Mouse (Mus musculus) cortical plate, adult 2 months (tissue): ENCODE results near the gene Sstr1. TPM values are rescaled to one million over a fixed set of nuclear protein-coding genes. Genes with fewer than 3 reads are reported as not detected.

ENCODE experiments used
- H3K27ac ChIP-seq: fragments of 200-500 bp; 2 replicates; pipeline ENCODE4 v1.5.1; 2012; ENCODE audit warnings: low read length, control low read depth, inconsistent platforms; ENCODE audit not compliant: insufficient read depth
- H3K4me1 ChIP-seq: fragments of 200-500 bp; 2 replicates; pipeline ENCODE4 v1.6.1; 2011; ENCODE audit warnings: low read length; ENCODE audit not compliant: control insufficient read depth, insufficient read depth
- H3K4me3 ChIP-seq: fragments of 200-500 bp; 2 replicates; pipeline ENCODE4 v1.5.1; 2011; ENCODE audit warnings: mild to moderate bottlenecking, low read length, control low read depth; ENCODE audit not compliant: insufficient read depth
- CTCF ChIP-seq: fragments of 200-500 bp; IDR thresholded peaks from 2 replicates; pipeline ENCODE4 v1.5.1; 2011; ENCODE audit warnings: mild to moderate bottlenecking, control low read depth, low read length; ENCODE audit not compliant: insufficient read depth; ENCODE audit errors: extremely low read depth
- POLR2A ChIP-seq: fragments of 200-500 bp; IDR thresholded peaks from 2 replicates; pipeline ENCODE4 v1.6.1; 2011; ENCODE audit warnings: mild to moderate bottlenecking, low read length, control low read depth; ENCODE audit not compliant: insufficient read depth; ENCODE audit errors: extremely low read depth
- polyA plus RNA-seq: library from polyadenylated mRNA; depleted of rRNA; stranded (reverse); fragments of >200 nt; gene quantifications from 2 replicates; pipeline ENCODE4 v1.2.3, GENCODE M21; 2012; rRNA removed

Sstr1 gene
- polyA plus RNA-seq, 1 experiment: 18.0 TPM

DNA sequence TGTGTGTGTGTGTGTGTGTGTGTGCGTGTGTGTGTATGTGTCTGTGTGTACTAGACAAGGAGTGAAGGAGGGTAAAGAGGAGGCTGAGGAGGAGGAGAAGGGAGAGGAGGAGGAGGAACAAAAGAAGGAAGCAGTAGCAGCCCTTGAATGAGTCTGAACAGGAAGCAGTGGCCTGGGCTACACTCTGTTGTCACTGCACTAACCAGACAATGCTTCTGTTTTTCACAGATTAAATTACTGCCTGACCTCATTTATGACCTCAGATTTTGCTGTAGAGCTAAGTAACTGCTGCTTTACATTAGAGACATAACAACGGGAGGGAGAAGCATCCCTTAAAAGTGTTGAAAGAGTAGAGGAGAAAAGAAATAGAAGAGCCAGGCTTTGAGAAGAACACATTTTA lies 4.6 kb downstream of the Sstr1 start:
- TF ChIP-seq POLR2A (no peak), CTCF (no peak)
- H3K27ac ChIP-seq: no peak overlapping the region
- H3K4me1 ChIP-seq: no peaks in the 10 kb centered on the region
- H3K4me3 ChIP-seq: no peak overlapping the region

DNA sequence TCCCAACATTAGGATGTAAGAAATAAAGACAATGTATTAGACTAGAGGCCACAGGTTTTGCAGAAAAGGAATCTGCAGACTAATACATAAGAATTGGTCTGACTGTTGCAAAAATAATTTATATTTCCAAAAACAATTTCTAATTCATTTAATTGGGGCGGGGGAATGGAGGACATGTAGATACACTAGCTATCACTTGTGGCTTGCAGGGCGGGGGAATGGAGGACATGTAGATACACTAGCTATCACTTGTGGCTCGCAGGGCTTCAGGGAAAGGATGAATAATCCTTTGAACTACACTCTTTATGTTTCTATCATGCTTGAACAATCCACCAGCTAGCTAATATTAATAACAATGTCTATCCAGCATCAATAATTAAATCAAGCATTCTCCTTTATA lies 7.5 kb downstream of the Sstr1 start:
- TF ChIP-seq POLR2A: no peak
- no peak for TF ChIP-seq CTCF
- H3K27ac ChIP-seq: no peak overlapping the region
- no peaks in the 10 kb centered on the region for H3K4me1 ChIP-seq
- H3K4me3 ChIP-seq: no peak overlapping the region

DNA sequence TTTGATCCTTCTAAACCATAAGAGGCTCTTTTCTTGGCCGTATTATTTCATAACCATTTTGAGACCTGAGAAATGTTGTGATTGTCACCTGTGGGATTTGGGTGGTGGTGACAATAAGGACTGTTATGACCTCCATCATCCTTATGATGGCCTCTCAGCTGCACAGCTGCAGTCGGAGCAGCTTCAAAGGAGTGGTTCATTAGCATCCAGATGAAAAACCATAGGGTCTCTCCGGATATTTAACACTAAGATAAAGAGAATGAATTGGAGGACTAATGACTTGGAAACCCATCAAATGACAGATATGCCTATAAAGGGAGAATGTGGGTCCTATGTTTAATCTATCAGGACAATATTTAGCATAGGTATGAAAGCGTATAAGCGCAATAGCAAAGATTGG lies 14.1 kb downstream of the Sstr1 start:
- H3K4me1 ChIP-seq: no peaks in the 10 kb centered on the region
- H3K4me3 ChIP-seq: no peak overlapping the region
- H3K27ac ChIP-seq: no peak overlapping the region
- no peak for TF ChIP-seq CTCF
- no peak for TF ChIP-seq POLR2A

DNA sequence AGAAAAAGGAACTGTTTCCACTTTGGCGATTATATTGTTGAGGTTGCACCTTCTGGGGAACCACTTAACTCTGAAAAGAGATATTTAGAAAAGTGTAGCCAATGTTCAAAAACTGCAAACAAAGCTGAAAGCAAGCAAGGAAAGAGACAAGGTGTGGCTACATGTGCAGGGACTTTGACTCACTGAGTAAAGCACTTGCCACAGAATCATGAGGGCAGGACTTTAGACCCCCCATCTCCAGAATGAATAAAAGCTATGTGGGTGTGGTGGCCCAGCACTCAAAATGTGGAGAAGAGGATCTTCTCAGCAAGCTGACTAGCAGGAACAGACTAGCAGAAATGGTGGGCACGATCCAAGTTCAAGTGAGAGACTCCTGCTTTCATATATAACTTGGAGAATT lies 20.9 kb downstream of the Sstr1 start:
- no peak overlapping the region for H3K27ac ChIP-seq
- TF ChIP-seq POLR2A (no peak), CTCF (no peak)
- no peak overlapping the region for H3K4me3 ChIP-seq
- no peaks in the 10 kb centered on the region for H3K4me1 ChIP-seq

DNA sequence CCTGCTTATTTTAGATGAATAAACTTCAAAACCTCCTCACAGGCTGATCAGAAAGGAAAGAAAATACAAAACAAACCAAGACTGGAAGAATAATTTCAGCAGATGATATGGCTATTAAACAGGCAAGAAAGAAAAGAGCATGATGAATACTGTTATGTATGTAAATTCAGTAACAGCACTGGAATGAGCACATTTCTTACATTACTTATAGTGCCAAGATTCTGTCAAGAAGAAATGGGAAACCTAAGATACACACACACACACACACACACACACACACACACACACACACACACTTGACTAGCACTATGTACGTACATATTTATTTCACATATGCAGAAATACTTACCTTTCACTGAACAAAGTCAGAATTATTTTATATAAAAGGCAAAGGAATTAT lies 40.3 kb downstream of the Sstr1 start:
- H3K4me3 ChIP-seq: no peak overlapping the region
- TF ChIP-seq POLR2A (no peak), CTCF (no peak)
- H3K4me1 ChIP-seq: no peaks in the 10 kb centered on the region
- H3K27ac ChIP-seq: no peak overlapping the region

Other genes with a start within 250 kb of the Sstr1 start
- 2.7 and 3.2 TPM in 2 replicates for gene Clec14a, start 57.5 kb downstream of the Sstr1 start, polyA plus RNA-seq